Comparison of ENCODE assay signal across 12 mouse cellular contexts in the genomic region with DNA sequence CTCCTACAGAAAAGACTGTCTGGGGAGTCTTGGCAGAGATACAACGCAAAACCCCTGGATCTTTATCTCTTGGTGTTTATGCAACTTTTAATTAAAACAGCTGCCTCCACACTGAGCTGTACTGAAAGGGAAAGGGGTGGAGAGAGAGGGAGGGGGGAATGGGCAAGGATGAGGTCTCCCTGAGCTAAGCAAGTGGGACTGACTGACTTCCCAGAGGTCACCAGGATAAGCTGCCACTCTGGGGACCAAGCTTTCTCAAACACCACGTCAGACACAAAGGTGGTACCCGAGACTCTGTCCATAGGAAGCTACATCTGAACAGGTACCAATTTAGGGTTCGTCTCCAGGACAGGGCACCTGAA. TPM values are rescaled to one million over a fixed set of nuclear protein-coding genes. Genes with fewer than 3 reads are reported as not detected.
A peak's percentile ranks its signal among the peaks of the same experiment; 100 is the strongest.
DNase-seq lines count a peak whose midpoint lies in the region; ATAC-seq lines count a peak whose summit lies in the region.
"Had no signal": no experiment of that assay in that cellular context is flagged by ENCODE, and none has a peak within 500 bp of the region (broad histone marks: within the 10 kb centered on the region; RNA-seq: fewer than 3 reads in every experiment).

No protein-coding gene starts in this region.

- H3K27ac ChIP-seq in heart, embryonic 14.5 days (replicated peaks in 1 of 2; ENCODE audit: control insufficient read depth in 1 of 2, insufficient read depth in 1 of 2, low read depth in 2 of 2, low read length in 2 of 2) = peak overlapping the region; percentile 85 to 86
- H3K27ac ChIP-seq in embryonic facial prominence, embryonic 13.5 days = peak overlapping the region; percentile 78
- peak overlapping the region; percentile 90 for H3K27ac ChIP-seq in hindbrain, embryonic 12.5 days
- peak overlapping the region; percentile 76 for H3K27ac ChIP-seq in midbrain, embryonic 14.5 days (replicated peaks; ENCODE audit: low read depth, low read length)

- no peaks in the 10 kb centered on the region for H3K9me3 ChIP-seq in heart, embryonic 14.5 days (ENCODE audit: control insufficient read depth, low read length)
- no peaks in the 10 kb centered on the region for H3K9me3 ChIP-seq in embryonic facial prominence, embryonic 13.5 days
- H3K9me3 ChIP-seq in hindbrain, embryonic 12.5 days (replicated peaks) = no peaks in the 10 kb centered on the region
- no peaks in the 10 kb centered on the region for H3K9me3 ChIP-seq in midbrain, embryonic 14.5 days (ENCODE audit: control insufficient read depth, low read length)

- no peak for DNase-seq in heart, adult 8-10 months (ENCODE audit: low spot score)
- DNase-seq in midbrain, embryonic 14.5 days = no peak
- DNase-seq in adrenal gland, postnatal 36 days = no peak
- no peak for DNase-seq in layer of hippocampus, adult 11-12 months (ENCODE audit: low spot score)
- DNase-seq in urinary bladder, adult 2 months (ENCODE audit: low spot score) = no peak
- DNase-seq: cerebellum, adult 11-12 months; layer of hippocampus, postnatal 36 days; right cerebral cortex, postnatal 4 days had no signal

- peaks cover 26 to 31% of the 10 kb centered on the region in 2 experiments for H3K4me1 ChIP-seq in heart, embryonic 14.5 days (ENCODE audit: control insufficient read depth in 2 of 2, insufficient read depth in 2 of 2, low read length in 2 of 2)
- peaks cover 17% of the 10 kb centered on the region for H3K4me1 ChIP-seq in embryonic facial prominence, embryonic 13.5 days
- H3K4me1 ChIP-seq in hindbrain, embryonic 12.5 days = peaks cover 37% of the 10 kb centered on the region
- H3K4me1 ChIP-seq in midbrain, embryonic 14.5 days (ENCODE audit: control insufficient read depth, insufficient read depth, low read length) = peaks cover 26% of the 10 kb centered on the region

- no peak for ATAC-seq in heart, embryonic 14.5 days (ENCODE audit: insufficient number of reproducible peaks, insufficient read depth, low FRiP score, low read depth)
- 0 out of 2 replicates have a peak, but pooled peaks have one; percentile 48 for ATAC-seq in embryonic facial prominence, embryonic 13.5 days (ENCODE audit: insufficient number of reproducible peaks, insufficient read depth, low FRiP score, low TSS enrichment, low read depth)
- 0 out of 2 replicates have a peak, but pooled peaks have one; percentile 38 for ATAC-seq in hindbrain, embryonic 12.5 days (ENCODE audit: low FRiP score)
- peak; percentile 41; the same call in 1 of the 2 replicates for ATAC-seq in midbrain, embryonic 14.5 days (ENCODE audit: low FRiP score, low TSS enrichment)
- ATAC-seq: CD4-positive, CD25-positive, alpha-beta regulatory T cell, adult 4 months had no signal

- no peak overlapping the region for H3K4me2 ChIP-seq in heart, embryonic 14.5 days (ENCODE audit: low read length)
- H3K4me2 ChIP-seq in embryonic facial prominence, embryonic 13.5 days = no peak overlapping the region
- no peak overlapping the region for H3K4me2 ChIP-seq in hindbrain, embryonic 12.5 days (replicated peaks)
- H3K4me2 ChIP-seq in midbrain, embryonic 14.5 days (ENCODE audit: low read length) = no peak overlapping the region

- H3K27me3 ChIP-seq in heart, embryonic 14.5 days (ENCODE audit: control insufficient read depth, insufficient read depth, low read length) = no peaks in the 10 kb centered on the region
- H3K27me3 ChIP-seq in embryonic facial prominence, embryonic 13.5 days = no peaks in the 10 kb centered on the region
- no peaks in the 10 kb centered on the region for H3K27me3 ChIP-seq in hindbrain, embryonic 12.5 days
- no peaks in the 10 kb centered on the region for H3K27me3 ChIP-seq in midbrain, embryonic 14.5 days (ENCODE audit: control insufficient read depth, insufficient read depth, low read length)

- peaks cover 10% of the 10 kb centered on the region; the same call in 1 of the 2 replicates for H3K36me3 ChIP-seq in heart, embryonic 14.5 days (ENCODE audit: control insufficient read depth, insufficient read depth, low read length)
- peaks cover 1% of the 10 kb centered on the region; the same call in 1 of the 2 replicates for H3K36me3 ChIP-seq in embryonic facial prominence, embryonic 13.5 days
- 0 out of 2 replicates have a peak, but pooled peaks cover 2% of the 10 kb centered on the region for H3K36me3 ChIP-seq in hindbrain, embryonic 12.5 days
- 0 out of 2 replicates have a peak, but pooled peaks cover 3% of the 10 kb centered on the region for H3K36me3 ChIP-seq in midbrain, embryonic 14.5 days (ENCODE audit: control insufficient read depth, insufficient read depth, low read length)

- no peak overlapping the region for H3K4me3 ChIP-seq in heart, embryonic 14.5 days (ENCODE audit: control insufficient read depth in 1 of 2, insufficient read depth in 1 of 2, low read depth in 1 of 2, low read length in 2 of 2)
- no peak overlapping the region for H3K4me3 ChIP-seq in embryonic facial prominence, embryonic 13.5 days
- H3K4me3 ChIP-seq in hindbrain, embryonic 12.5 days = no peak overlapping the region
- H3K4me3 ChIP-seq in midbrain, embryonic 14.5 days (replicated peaks; ENCODE audit: low read depth, low read length) = no peak overlapping the region

- H3K9ac ChIP-seq in heart, embryonic 14.5 days (ENCODE audit: low read length) = peak overlapping the region; percentile 10
- 0 out of 2 replicates have a peak overlapping the region, but pooled peaks have one; percentile 41 for H3K9ac ChIP-seq in embryonic facial prominence, embryonic 13.5 days
- H3K9ac ChIP-seq in hindbrain, embryonic 12.5 days = no peak overlapping the region
- no peak overlapping the region for H3K9ac ChIP-seq in midbrain, embryonic 14.5 days (replicated peaks; ENCODE audit: low read length)

- WGBS in heart, embryonic 14.5 days = 47% methylated on average over 4 of the region's 4 CpGs
- WGBS in embryonic facial prominence, embryonic 13.5 days = 37% methylated on average over 4 of the region's 4 CpGs
- 45% methylated on average over 4 of the region's 4 CpGs for WGBS in hindbrain, embryonic 12.5 days
- 33% methylated on average over 4 of the region's 4 CpGs for WGBS in midbrain, embryonic 14.5 days

RNA-seq across cellular contexts. Expression of gene Tspan18, which starts 30.1 kb away (rescaled TPM):
- polyA plus RNA-seq in heart, embryonic 14.5 days (2014; fragmentation: Nextera tagmentation; extraction: Ambion mirVana) = 45.1 and 48.2 TPM in 2 replicates
- 1 to 10 TPM; 7.3 to 9.9 (median 9.0) TPM for total RNA-seq in heart, adult 8-10 months (2022)
- 17.7 and 20.8 TPM in 2 replicates for polyA plus RNA-seq in embryonic facial prominence, embryonic 13.5 days (2015; fragmentation: Nextera tagmentation; extraction: Ambion mirVana)
- polyA plus RNA-seq in hindbrain, embryonic 12.5 days (2016; fragmentation: Nextera tagmentation; extraction: Ambion mirVana) = 34.2 and 39.0 TPM in 2 replicates
- polyA plus RNA-seq in midbrain, embryonic 14.5 days (2014; fragmentation: Nextera tagmentation; extraction: Ambion mirVana) = 21.2 and 27.8 TPM in 2 replicates
- total RNA-seq in adrenal gland, postnatal 36 days (2021) = 10 to 100 TPM; 49.7 to 59.4 TPM
- 19.8 and 38.3 TPM in 2 replicates for polyA plus RNA-seq in urinary bladder, adult 2 months (2012; rRNA removed)

Comparison
In these comparisons a context has a peak if more than half of its experiments do, and no peak if none do; other contexts are left out.
1. H3K9ac ChIP-seq: peak in heart, embryonic 14.5 days (single experiment) and embryonic facial prominence, embryonic 13.5 days (single experiment); none in hindbrain, embryonic 12.5 days (single experiment) and midbrain, embryonic 14.5 days (single experiment).
2. Peak in every context shown above with its lines, with median percentiles within 50 percentile points of each other: H3K27ac ChIP-seq.